Mouse (Mus musculus): ENCODE results near the gene Abtb2.

DNA sequence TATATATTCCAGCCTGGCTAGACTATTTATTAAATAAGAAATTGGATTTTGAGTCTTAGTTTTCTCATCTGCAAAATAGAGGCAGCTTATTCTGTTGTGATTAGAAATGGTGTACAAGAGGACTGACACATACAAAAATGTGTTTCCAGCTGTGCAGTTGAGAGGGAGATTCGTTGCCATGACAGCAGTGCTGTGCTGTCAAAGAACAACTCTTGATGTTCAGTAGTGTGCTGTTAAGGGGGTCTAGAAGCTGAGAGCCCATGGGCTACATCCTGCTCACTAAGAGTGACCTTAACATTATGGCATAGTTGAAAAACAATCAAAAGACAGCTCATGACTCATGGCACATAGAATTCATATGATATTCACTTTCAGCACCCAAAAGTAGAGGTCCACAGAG, 71.3 kb downstream of the Abtb2 start:
- TF ChIP-seq POLR2A (IDR thresholded peaks at IDR 0.05; ENCODE audit: insufficient read depth, low read depth, low read length), result no peak
- no peak for TF ChIP-seq CTCF (IDR thresholded peaks at IDR 0.05)
- no peak for TF ChIP-seq EP300 (IDR thresholded peaks at IDR 0.05; ENCODE audit: insufficient read depth, low read depth, low read length)
